Mouse (Mus musculus) CH12.LX (cell line): ENCODE results near the gene Cep295.

Experiments
- POLR2A ChIP-seq: IDR thresholded peaks from 2 replicates; pipeline ENCODE4 v1.6.1; 2011; ENCODE audit warnings: low read depth, mild to moderate bottlenecking, improper control_type of control experiment, low read length
- ZNF384 ChIP-seq: IDR thresholded peaks from 2 replicates; pipeline ENCODE4 v1.6.1; 2012; ENCODE audit warnings: low read depth, low read length, improper control_type of control experiment, inconsistent platforms

DNA sequence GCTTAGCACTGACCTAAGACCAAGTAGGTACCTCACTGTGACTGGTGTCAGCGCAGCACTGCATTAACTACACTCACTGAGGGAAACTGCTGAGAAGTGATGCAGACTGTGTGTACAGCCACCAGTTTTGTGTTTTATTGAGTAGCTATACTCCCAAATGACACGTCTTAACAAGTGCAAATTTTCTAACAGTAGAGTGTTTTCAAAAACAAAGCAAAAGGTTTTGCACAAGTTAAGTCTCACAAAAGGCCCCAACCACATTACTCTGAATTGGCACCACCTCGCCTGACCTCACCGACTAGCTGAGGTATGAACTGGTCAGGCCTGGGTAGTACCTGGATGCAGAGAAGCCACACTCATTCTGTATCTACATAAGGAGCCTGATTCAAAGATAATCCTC is 80.7 kb downstream of the Cep295 start:
- TF ChIP-seq ZNF384 (no peak), POLR2A (no peak)
